27 mouse cellular contexts compared by ENCODE assay signal in the genomic region with DNA sequence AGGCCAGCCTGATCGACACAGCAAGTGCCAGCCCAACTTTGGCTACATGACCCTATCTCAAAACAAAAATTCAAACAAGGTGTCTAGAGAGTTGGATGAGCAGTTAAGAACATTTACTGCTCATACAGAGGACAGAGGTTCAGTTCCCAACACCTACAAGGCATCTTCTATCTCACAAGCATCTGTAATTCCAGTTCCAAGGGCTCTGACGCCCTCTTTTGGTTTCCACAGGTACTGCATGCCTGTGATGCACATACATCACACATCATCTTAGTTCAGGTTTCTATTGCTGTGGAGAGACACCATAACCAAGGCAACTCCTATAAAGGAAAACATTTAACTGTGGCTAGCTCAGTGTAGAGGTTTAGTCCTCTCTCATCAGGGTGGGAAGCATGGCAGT. TPM values are rescaled to one million over a fixed set of nuclear protein-coding genes. Genes with fewer than 3 reads are reported as not detected.
DNase-seq lines count a peak whose midpoint lies in the region; ATAC-seq and TF ChIP-seq lines count a peak whose summit lies in the region.
"Had no signal": no experiment of that assay in that cellular context is flagged by ENCODE, and none has a peak within 500 bp of the region (broad histone marks: within the 10 kb centered on the region; RNA-seq: fewer than 3 reads in every experiment).

No protein-coding gene starts in this region.

- H3K9ac ChIP-seq in heart, embryonic 12.5 days, result no peak overlapping the region
- H3K9ac ChIP-seq: heart, embryonic 15.5 days; hindbrain, embryonic 14.5 days; limb, embryonic 15.5 days; midbrain, embryonic 15.5 days had no signal

- no peaks in the 10 kb centered on the region for H3K27me3 ChIP-seq in E14TG2a.4 (ENCODE audit: insufficient read depth, low read length)
- H3K27me3 ChIP-seq in heart, embryonic 12.5 days (replicated peaks), result no peaks in the 10 kb centered on the region
- H3K27me3 ChIP-seq: heart, embryonic 15.5 days; limb, embryonic 15.5 days; midbrain, embryonic 15.5 days had no signal

- no peaks in the 10 kb centered on the region for H3K36me3 ChIP-seq in E14TG2a.4 (ENCODE audit: insufficient read depth, low read length)
- H3K36me3 ChIP-seq in heart, embryonic 12.5 days, result no peaks in the 10 kb centered on the region
- H3K36me3 ChIP-seq: heart, embryonic 15.5 days; limb, embryonic 15.5 days; midbrain, embryonic 15.5 days had no signal

- 48% methylated on average over 2 of the region's 2 CpGs for WGBS in heart, embryonic 12.5 days

- no peak overlapping the region for H3K4me2 ChIP-seq in heart, embryonic 12.5 days
- H3K4me2 ChIP-seq: heart, embryonic 15.5 days; hindbrain, embryonic 14.5 days; limb, embryonic 15.5 days; midbrain, embryonic 15.5 days had no signal

- no peak for DNase-seq in layer of hippocampus, adult 2 months (ENCODE audit: low spot score in 2 of 2)
- no peak for DNase-seq in layer of hippocampus, adult 8-10 months (ENCODE audit: low spot score in 2 of 2)
- peak; percentile 47 for DNase-seq in A20 (ENCODE audit: low read depth, low spot score)
- no peak for DNase-seq in embryo, embryonic 11 days
- DNase-seq: adrenal gland, postnatal 10 days; cerebellum, adult 2 months; cerebellum, postnatal 25 days; gastrocnemius, postnatal 14 days; heart, adult 11 months; heart, postnatal 4 days; kidney, adult 9 months; kidney, postnatal 25 days; layer of hippocampus, adult 9-11 months; left cerebral cortex, postnatal 4 days; lung, adult 18-20 months; lung, postnatal 36 days; thymus, postnatal 25 days had no signal

- TF ChIP-seq POLR2A in cortical plate, adult 2 months (IDR thresholded peaks at IDR 0.05; ENCODE audit: extremely low read depth, insufficient read depth, low read length), result no peak

- no peak overlapping the region for H3K4me3 ChIP-seq in layer of hippocampus, adult 2 months
- no peak overlapping the region for H3K4me3 ChIP-seq in E14TG2a.4 (replicated peaks; ENCODE audit: low read length)
- H3K4me3 ChIP-seq in cortical plate, adult 2 months (ENCODE audit: insufficient read depth, low read length), result no peak overlapping the region
- no peak overlapping the region for H3K4me3 ChIP-seq in heart, embryonic 12.5 days
- H3K4me3 ChIP-seq: heart, embryonic 15.5 days; left cerebral cortex, adult 2 months; limb, embryonic 15.5 days; midbrain, embryonic 15.5 days; myocyte had no signal

- TF ChIP-seq CTCF in layer of hippocampus, adult 2 months (conservative IDR thresholded peaks at IDR 0.05), result peak; percentile 48
- TF ChIP-seq CTCF in E14TG2a.4 (conservative IDR thresholded peaks at IDR 0.05; ENCODE audit: low read length), result peak; percentile 90
- TF ChIP-seq CTCF in cortical plate, adult 2 months (IDR thresholded peaks at IDR 0.05; ENCODE audit: extremely low read depth, insufficient read depth, low read length), result 0 out of 2 replicates have a peak, but pooled peaks have one; percentile 1

- H3K27ac ChIP-seq in layer of hippocampus, adult 2 months, result no peak overlapping the region
- no peak overlapping the region for H3K27ac ChIP-seq in cortical plate, adult 2 months (ENCODE audit: insufficient read depth, low read length)
- no peak overlapping the region for H3K27ac ChIP-seq in heart, embryonic 12.5 days (ENCODE audit: poor library complexity, severe bottlenecking)
- H3K27ac ChIP-seq: heart, embryonic 15.5 days; hindbrain, embryonic 14.5 days; left cerebral cortex, adult 2 months; limb, embryonic 15.5 days; midbrain, embryonic 15.5 days had no signal

- H3K4me1 ChIP-seq in E14TG2a.4 (replicated peaks; ENCODE audit: low read depth, low read length), result peaks cover 22% of the 10 kb centered on the region
- H3K4me1 ChIP-seq in cortical plate, adult 2 months (ENCODE audit: control insufficient read depth, insufficient read depth, low read length), result no peaks in the 10 kb centered on the region; the same call in 1 of the 2 replicates
- H3K4me1 ChIP-seq in heart, embryonic 12.5 days (replicated peaks), result peaks cover 8% of the 10 kb centered on the region
- H3K4me1 ChIP-seq: limb, embryonic 15.5 days; midbrain, embryonic 15.5 days had no signal

- no peak for ATAC-seq in heart, embryonic 12.5 days (ENCODE audit: insufficient number of reproducible peaks, low FRiP score)
- ATAC-seq: forebrain, embryonic 14.5 days; midbrain, embryonic 15.5 days had no signal

- H3K9me3 ChIP-seq in E14TG2a.4 (ENCODE audit: low read length), result no peaks in the 10 kb centered on the region
- peaks cover 9% of the 10 kb centered on the region for H3K9me3 ChIP-seq in heart, embryonic 12.5 days (replicated peaks)
- H3K9me3 ChIP-seq: heart, embryonic 15.5 days; limb, embryonic 15.5 days; midbrain, embryonic 15.5 days had no signal

RNA-seq across cellular contexts. Expression of a gene that starts 11.7 kb away (rescaled TPM):
- 10 to 100 TPM; 26.0 to 27.6 TPM for total RNA-seq in layer of hippocampus, adult 2 months (2021)
- total RNA-seq in layer of hippocampus, adult 8-10 months (2022), result 10 to 100 TPM; 21.6 to 25.8 (median 23.3) TPM
- polyA plus RNA-seq in cortical plate, adult 2 months (2012; rRNA removed), result 21.2 and 21.7 TPM in 2 replicates
- 61.6 and 65.6 TPM in 2 replicates for polyA plus RNA-seq in heart, embryonic 12.5 days (2016; fragmentation: Nextera tagmentation; extraction: Ambion mirVana)

Comparison
In these comparisons a context has a peak if more than half of its experiments do, and no peak if none do; other contexts are left out.
1. CTCF ChIP-seq: peak in every context shown above with its lines; median percentile 90 in E14TG2a.4; 48 in layer of hippocampus, adult 2 months; 1 in cortical plate, adult 2 months.